ENCODE assay signal across 26 mouse cellular contexts in genomic region chr7:16263843-16264242, GRCm38 (mm10). TPM values are rescaled to one million over a fixed set of nuclear protein-coding genes. Genes with fewer than 3 reads are reported as not detected.
A peak's percentile ranks its signal among the peaks of the same experiment; 100 is the strongest.
DNase-seq lines count a peak whose midpoint lies in the region; ATAC-seq lines count a peak whose summit lies in the region.
"Had no signal": no experiment of that assay in that cellular context is flagged by ENCODE, and none has a peak within 500 bp of the region (broad histone marks: within the 10 kb centered on the region; RNA-seq: fewer than 3 reads in every experiment).

No protein-coding gene starts in this region.

- no peak overlapping the region for H3K27ac ChIP-seq in intestine, embryonic 15.5 days
- H3K27ac ChIP-seq: embryonic facial prominence, embryonic 10.5 days; embryonic facial prominence, embryonic 13.5 days; forebrain, embryonic 12.5 days; forebrain, embryonic 15.5 days; hindbrain, embryonic 10.5 days; hindbrain, embryonic 13.5 days had no signal

- H3K9me3 ChIP-seq in intestine, embryonic 15.5 days = no peaks in the 10 kb centered on the region
- H3K9me3 ChIP-seq: hindbrain, embryonic 13.5 days had no signal

- H3K4me3 ChIP-seq in intestine, embryonic 15.5 days (replicated peaks) = no peak overlapping the region
- H3K4me3 ChIP-seq: embryonic facial prominence, embryonic 10.5 days; embryonic facial prominence, embryonic 13.5 days; erythroblast, embryonic 14.5 days; forebrain, embryonic 12.5 days; forebrain, embryonic 15.5 days; hindbrain, embryonic 10.5 days; hindbrain, embryonic 13.5 days had no signal

- no peaks in the 10 kb centered on the region for H3K27me3 ChIP-seq in intestine, embryonic 15.5 days (replicated peaks)
- H3K27me3 ChIP-seq: embryonic facial prominence, embryonic 13.5 days; forebrain, embryonic 12.5 days; forebrain, embryonic 15.5 days had no signal

- H3K36me3 ChIP-seq in intestine, embryonic 15.5 days = no peaks in the 10 kb centered on the region
- H3K36me3 ChIP-seq: embryonic facial prominence, embryonic 10.5 days; embryonic facial prominence, embryonic 13.5 days; forebrain, embryonic 12.5 days; forebrain, embryonic 15.5 days; hindbrain, embryonic 10.5 days; hindbrain, embryonic 13.5 days had no signal

- 80% methylated on average over 5 of the region's 5 CpGs for WGBS in intestine, embryonic 15.5 days

- no peak overlapping the region for H3K9ac ChIP-seq in intestine, embryonic 15.5 days
- H3K9ac ChIP-seq: embryonic facial prominence, embryonic 13.5 days; forebrain, embryonic 12.5 days; forebrain, embryonic 15.5 days; hindbrain, embryonic 13.5 days had no signal

- DNase-seq in heart, adult 11 months = peak; percentile 84
- no peak for DNase-seq in heart, postnatal 25 days (ENCODE audit: low spot score)
- DNase-seq in thymus, postnatal 0 days (ENCODE audit: low spot score) = no peak
- no peak for DNase-seq in kidney, adult 18-20 months
- DNase-seq: adrenal gland, adult 8-10 months; adrenal gland, postnatal 25 days; cerebellum, adult 18-20 months; cerebellum, adult 9-10 months; cerebellum, postnatal 25 days; embryo, embryonic 11 days; gastrocnemius, postnatal 25 days; heart, postnatal 36 days had no signal

- H3K4me1 ChIP-seq in intestine, embryonic 15.5 days (replicated peaks) = no peaks in the 10 kb centered on the region
- H3K4me1 ChIP-seq: embryonic facial prominence, embryonic 10.5 days; embryonic facial prominence, embryonic 13.5 days; forebrain, embryonic 12.5 days; forebrain, embryonic 15.5 days; hindbrain, embryonic 10.5 days; hindbrain, embryonic 13.5 days had no signal

- ATAC-seq in common myeloid progenitor, adult 5-6 weeks (replicated peaks; ENCODE audit: low read depth, poor library complexity, severe bottlenecking) = peak; percentile 39; the same call in 1 of the 2 replicates
- ATAC-seq in megakaryocyte progenitor cell, adult 5-6 weeks (replicated peaks; ENCODE audit: poor library complexity) = peak; percentile 30; the same call in 1 of the 2 replicates
- ATAC-seq in intestine, embryonic 15.5 days = no peak
- ATAC-seq: forebrain, embryonic 15.5 days; hindbrain, embryonic 16.5 days; intestine, postnatal 0 days had no signal

- intact Hi-C loops in heart, postnatal 25 days (cut with DNase I) = loop anchor here (1.0 to 5.0 kb wide), 3 partner anchors 52 to 167 kb away; partner anchors contain the start of gene Napa

- H3K4me2 ChIP-seq in intestine, embryonic 15.5 days (replicated peaks) = no peak overlapping the region
- H3K4me2 ChIP-seq: embryonic facial prominence, embryonic 13.5 days; forebrain, embryonic 12.5 days; forebrain, embryonic 15.5 days; heart, embryonic 11.5 days; hindbrain, embryonic 13.5 days had no signal

RNA-seq across cellular contexts. Expression of gene C5ar1, which starts 4.5 kb away (rescaled TPM):
- total RNA-seq in heart, postnatal 25 days (2021) = 1 to 10 TPM; 5.1 to 6.5 TPM
- 0.55 TPM in 1 of 2 replicates, not detected in the other for total RNA-seq in common myeloid progenitor, adult 5-6 weeks (2017)
- total RNA-seq in megakaryocyte progenitor cell, adult 5-6 weeks (2015) = 2.4 and 4.0 TPM in 2 replicates
- total RNA-seq in megakaryocyte progenitor cell, adult 5-6 weeks (2017) = 0.57 and 1.2 TPM in 2 replicates
- polyA plus RNA-seq in thymus, postnatal 0 days (2015; fragmentation: Nextera tagmentation; extraction: Ambion mirVana) = 1.1 and 1.2 TPM in 2 replicates
- 2.4 TPM in 2 replicates for polyA plus RNA-seq in intestine, embryonic 15.5 days (2015; fragmentation: Nextera tagmentation; extraction: Ambion mirVana)
- polyA plus RNA-seq: activated CD4-positive, CD25-positive, alpha-beta regulatory T cell, adult 4 months; erythroblast, embryonic 14.5 days had no signal

RNA-seq across cellular contexts. Expression of gene Inafm1, which starts 9.6 kb away (rescaled TPM):
- 10 to 100 TPM; 13.7 to 15.0 TPM for total RNA-seq in heart, postnatal 25 days (2021)
- total RNA-seq in common myeloid progenitor, adult 5-6 weeks (2017) = 15.1 and 18.0 TPM in 2 replicates
- total RNA-seq in megakaryocyte progenitor cell, adult 5-6 weeks (2015) = 5.0 and 11.3 TPM in 2 replicates
- 5.2 and 6.8 TPM in 2 replicates for total RNA-seq in megakaryocyte progenitor cell, adult 5-6 weeks (2017)
- polyA plus RNA-seq in thymus, postnatal 0 days (2015; fragmentation: Nextera tagmentation; extraction: Ambion mirVana) = 6.2 and 7.6 TPM in 2 replicates
- 16.4 and 16.6 TPM in 2 replicates for polyA plus RNA-seq in intestine, embryonic 15.5 days (2015; fragmentation: Nextera tagmentation; extraction: Ambion mirVana)

RNA-seq across cellular contexts. Expression of gene C5ar2, which starts 19.9 kb away (rescaled TPM):
- total RNA-seq in heart, postnatal 25 days (2021) = 1 to 10 TPM; 1.4 to 1.9 TPM
- 1.1 and 3.1 TPM in 2 replicates for total RNA-seq in common myeloid progenitor, adult 5-6 weeks (2017)
- 1.1 and 1.7 TPM in 2 replicates for total RNA-seq in megakaryocyte progenitor cell, adult 5-6 weeks (2015)
- total RNA-seq in megakaryocyte progenitor cell, adult 5-6 weeks (2017) = 1.1 and 1.3 TPM in 2 replicates
- 0.04 and 0.14 TPM in 2 replicates for polyA plus RNA-seq in thymus, postnatal 0 days (2015; fragmentation: Nextera tagmentation; extraction: Ambion mirVana)
- polyA plus RNA-seq in intestine, embryonic 15.5 days (2015; fragmentation: Nextera tagmentation; extraction: Ambion mirVana) = 0.13 and 0.23 TPM in 2 replicates
- polyA plus RNA-seq: activated CD4-positive, CD25-positive, alpha-beta regulatory T cell, adult 4 months; forebrain, embryonic 12.5 days; forebrain, embryonic 15.5 days; hindbrain, embryonic 10.5 days had no signal

RNA-seq across cellular contexts. Expression of gene Ccdc9, which starts 22.8 kb away (rescaled TPM):
- 10 to 100 TPM; 30.7 to 35.3 TPM for total RNA-seq in heart, postnatal 25 days (2021)
- total RNA-seq in common myeloid progenitor, adult 5-6 weeks (2017) = 53.6 and 123 TPM in 2 replicates
- 17.3 and 19.8 TPM in 2 replicates for total RNA-seq in megakaryocyte progenitor cell, adult 5-6 weeks (2015)
- 87.9 and 99.6 TPM in 2 replicates for total RNA-seq in megakaryocyte progenitor cell, adult 5-6 weeks (2017)
- 15.9 and 21.9 TPM in 2 replicates for polyA plus RNA-seq in thymus, postnatal 0 days (2015; fragmentation: Nextera tagmentation; extraction: Ambion mirVana)
- 23.3 and 24.7 TPM in 2 replicates for polyA plus RNA-seq in intestine, embryonic 15.5 days (2015; fragmentation: Nextera tagmentation; extraction: Ambion mirVana)

RNA-seq across cellular contexts. Expression of gene Dhx34, which starts 42.0 kb away (rescaled TPM):
- total RNA-seq in heart, postnatal 25 days (2021) = 1 to 10 TPM; 8.3 TPM
- total RNA-seq in common myeloid progenitor, adult 5-6 weeks (2017) = 4.5 and 9.2 TPM in 2 replicates
- 6.0 and 6.7 TPM in 2 replicates for total RNA-seq in megakaryocyte progenitor cell, adult 5-6 weeks (2015)
- total RNA-seq in megakaryocyte progenitor cell, adult 5-6 weeks (2017) = 6.6 and 8.1 TPM in 2 replicates
- polyA plus RNA-seq in thymus, postnatal 0 days (2015; fragmentation: Nextera tagmentation; extraction: Ambion mirVana) = 18.4 and 18.7 TPM in 2 replicates
- 21.8 and 34.2 TPM in 2 replicates for polyA plus RNA-seq in intestine, embryonic 15.5 days (2015; fragmentation: Nextera tagmentation; extraction: Ambion mirVana)
